Mouse (Mus musculus) central nervous system, embryonic 18 days (tissue): ENCODE data around the gene Mlxip. TPM values are rescaled to one million over a fixed set of nuclear protein-coding genes. Genes with fewer than 3 reads are reported as not detected.

ENCODE experiments used
- polyA plus RNA-seq: library from polyadenylated mRNA; depleted of rRNA; stranded (reverse); fragments of >200 nt; gene quantifications from 2 replicates; pipeline ENCODE4 v1.2.3, GENCODE M21; 2012; rRNA removed

Gene Mlxip
- 27.4 and 27.7 TPM in 2 replicates for polyA plus RNA-seq

GRCm38 (mm10) chr5:123394303-123394956 is at the start of gene Mlxip:
Mlxip (plus strand) TSS chr5:123394798.

GRCm38 (mm10) chr5:123489112-123489785 is 94.7 kb downstream of the Mlxip start, which contains the start of the genes Lrrc43 and Il31:
Lrrc43 (plus strand) TSS chr5:123489305.
Il31 (minus strand) TSS chr5:123489489.

Other genes starting within 250 kb of the Mlxip start
- gene Psmd9, start 225.4 kb upstream of the Mlxip start, polyA plus RNA-seq, result 40.6 and 40.7 TPM in 2 replicates
- 0.04 TPM in 1 of 2 replicates, not detected in the other for gene Hpd, start 212.1 kb upstream of the Mlxip start, polyA plus RNA-seq
- gene Wdr66, start 142.7 kb upstream of the Mlxip start, polyA plus RNA-seq, result 3.4 and 3.9 TPM in 2 replicates
- 33.4 and 41.3 TPM in 2 replicates for gene Bcl7a, start 51.0 kb upstream of the Mlxip start, polyA plus RNA-seq
- gene Lrrc43, start 94.5 kb downstream of the Mlxip start, polyA plus RNA-seq, result 0.84 and 1.1 TPM in 2 replicates
- gene Il31, start 94.7 kb downstream of the Mlxip start, polyA plus RNA-seq, result not detected in 2 replicates
- gene B3gnt4, start 115.7 kb downstream of the Mlxip start, polyA plus RNA-seq, result 3.0 and 3.1 TPM in 2 replicates
- gene Diablo, start 129.4 kb downstream of the Mlxip start, polyA plus RNA-seq, result 91.4 and 98.8 TPM in 2 replicates
- 8.7 and 12.9 TPM in 2 replicates for gene Gm49027, start 130.7 kb downstream of the Mlxip start, polyA plus RNA-seq
- 36.7 and 38.2 TPM in 2 replicates for gene Vps33a, start 178.2 kb downstream of the Mlxip start, polyA plus RNA-seq